Mouse (Mus musculus): ENCODE results near the gene Uncx.

The Uncx gene

GRCm38 (mm10) chr5:139543214-139543613 lies at the start of gene Uncx:
Gene Uncx (plus strand): TSS chr5:139543494.
- peak; percentile 25 for DNase-seq (ENCODE audit: low read depth, low spot score)

DNA sequence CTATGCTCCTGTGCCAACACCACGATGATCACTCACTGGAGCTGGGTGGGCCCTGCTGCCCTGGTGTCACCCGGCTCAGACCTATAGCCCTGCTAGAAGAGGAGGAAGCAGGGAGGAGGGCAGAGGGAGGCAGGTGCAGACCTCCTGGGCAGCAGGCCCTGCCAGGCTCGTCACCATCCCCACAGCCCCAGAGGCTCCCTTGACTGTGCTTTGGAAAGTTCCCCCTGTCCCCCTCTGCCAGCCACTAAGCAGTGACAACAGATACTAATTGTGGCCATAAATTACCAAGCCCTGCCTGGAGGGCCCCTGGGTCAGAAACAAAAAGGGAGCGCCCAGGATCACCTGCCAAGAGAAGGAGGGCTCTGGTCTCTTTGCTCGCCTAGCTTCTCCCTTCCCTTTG lies 49.6 kb upstream of the Uncx start:
- no peak for DNase-seq (ENCODE audit: low read depth, low spot score)

- peak; percentile 35 for DNase-seq (ENCODE audit: low read depth, low spot score)
Measured at GRCm38 (mm10) chr5:139495019-139495669, 48.1 kb upstream of the Uncx start.

- peak; percentile 45 for DNase-seq (ENCODE audit: low read depth, low spot score)
Measured at GRCm38 (mm10) chr5:139496939-139497338, 46.4 kb upstream of the Uncx start.

DNA sequence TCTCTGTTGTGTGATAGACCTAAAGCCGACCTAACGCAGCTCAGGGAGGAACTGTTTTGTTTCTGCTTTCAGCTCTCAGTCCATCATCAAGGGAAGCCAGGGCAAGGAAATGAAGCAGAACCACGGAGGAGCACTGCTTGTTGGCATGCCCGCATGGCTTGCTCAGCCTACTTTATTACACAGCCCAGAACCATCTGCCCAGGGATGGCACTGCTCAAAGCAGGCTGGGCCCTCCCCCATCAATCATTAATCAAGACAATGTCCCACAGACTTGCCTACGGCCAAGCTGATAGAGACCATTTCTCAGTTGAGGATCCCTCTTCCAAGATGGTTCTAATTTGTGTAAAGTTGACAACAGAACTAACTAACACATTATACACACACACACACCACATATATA lies 44.5 kb upstream of the Uncx start:
- DNase-seq (ENCODE audit: low read depth, low spot score) = no peak

DNA sequence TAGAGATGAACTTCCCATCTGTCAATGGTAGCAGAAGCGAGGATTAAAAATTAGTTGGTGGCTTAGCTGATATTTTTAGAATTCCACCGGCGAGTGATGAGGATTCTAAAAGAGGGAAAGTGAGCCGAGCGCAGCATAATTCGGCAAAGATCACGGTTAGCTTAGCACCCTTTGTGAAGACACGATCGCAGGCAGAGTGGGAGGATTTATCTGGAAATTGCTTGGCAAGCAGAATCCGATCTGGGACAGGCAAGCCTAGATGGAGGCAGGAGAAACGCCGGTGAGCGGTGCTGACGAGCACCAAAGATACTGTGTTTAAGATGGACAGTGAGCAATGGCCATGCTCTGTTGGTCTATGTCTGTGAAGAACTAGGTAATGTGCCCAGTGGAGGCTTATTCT lies 41.0 kb upstream of the Uncx start:
- DNase-seq (ENCODE audit: low read depth, low spot score) = no peak

- DNase-seq (ENCODE audit: low read depth, low spot score) = peak; percentile 88
Measured at GRCm38 (mm10) chr5:139505073-139505606, 38.2 kb upstream of the Uncx start.

DNA sequence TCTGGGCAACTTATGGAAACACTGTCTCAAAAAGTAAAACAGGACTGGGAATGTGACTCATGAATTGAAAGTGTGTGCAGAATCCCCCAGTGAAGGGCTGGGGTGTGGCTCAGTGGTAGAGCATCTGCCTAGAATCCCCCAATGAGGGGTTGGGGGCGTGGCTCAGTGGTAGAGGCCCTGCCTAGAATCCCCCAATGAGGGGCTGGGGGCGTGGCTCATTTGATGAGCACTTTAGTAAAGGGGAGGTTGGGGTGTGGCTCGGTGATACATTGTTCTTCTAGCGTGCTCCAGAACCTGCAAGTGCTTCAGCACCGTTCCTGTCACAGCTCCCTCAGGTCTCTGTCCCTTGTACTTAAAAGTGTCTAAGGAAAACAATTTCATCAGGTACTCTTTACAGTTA lies 37.1 kb upstream of the Uncx start:
- peak; percentile 90 for DNase-seq (ENCODE audit: low read depth, low spot score)

- DNase-seq (ENCODE audit: low read depth, low spot score) = peak; percentile 69
Measured at GRCm38 (mm10) chr5:139510682-139511366, 32.5 kb upstream of the Uncx start.

DNA sequence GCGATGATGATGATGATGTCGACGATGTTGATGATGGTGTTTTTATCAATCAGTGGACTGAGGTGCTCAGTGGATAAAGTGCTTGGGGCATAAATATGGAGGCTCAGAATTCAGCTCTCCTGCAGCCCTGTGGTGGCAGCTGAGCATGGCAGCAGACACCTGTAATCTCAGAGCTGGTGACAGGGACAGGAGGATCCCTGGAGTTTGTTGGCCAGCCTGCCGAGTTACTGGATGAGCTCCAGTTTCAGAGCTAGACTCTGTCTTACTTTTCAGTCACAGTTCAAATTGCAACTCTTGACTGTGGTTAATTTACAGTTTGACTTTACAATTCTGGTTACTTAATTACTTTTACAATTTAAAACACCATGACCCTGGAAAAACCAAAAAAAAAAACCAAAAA lies 31.1 kb upstream of the Uncx start:
- no peak for DNase-seq (ENCODE audit: low read depth, low spot score)

DNA sequence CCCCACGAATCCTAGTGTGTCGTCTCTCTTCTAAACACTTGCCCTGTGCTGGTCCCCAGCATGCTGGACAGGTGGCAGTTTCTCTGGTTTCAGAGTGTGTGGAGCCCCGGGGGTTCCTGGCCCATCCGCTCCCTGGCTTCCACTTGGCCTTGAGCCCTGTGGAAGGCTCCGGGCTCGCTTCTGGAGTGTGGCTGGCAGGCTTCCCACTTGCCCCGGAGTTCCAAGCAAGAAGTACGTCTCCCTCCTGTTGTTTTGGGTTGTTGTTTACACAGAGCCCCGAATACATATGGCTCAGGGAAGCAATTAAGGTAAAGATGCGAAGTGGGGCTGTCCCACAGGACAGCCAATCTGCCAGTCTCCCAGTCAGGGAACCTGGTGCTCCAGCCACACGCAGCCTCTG lies 27.0 kb upstream of the Uncx start:
- DNase-seq (ENCODE audit: low read depth, low spot score) = no peak

GRCm38 (mm10) chr5:139520069-139520834 lies 23.0 kb upstream of the Uncx start:
- no peak for DNase-seq (ENCODE audit: low read depth, low spot score)

DNA sequence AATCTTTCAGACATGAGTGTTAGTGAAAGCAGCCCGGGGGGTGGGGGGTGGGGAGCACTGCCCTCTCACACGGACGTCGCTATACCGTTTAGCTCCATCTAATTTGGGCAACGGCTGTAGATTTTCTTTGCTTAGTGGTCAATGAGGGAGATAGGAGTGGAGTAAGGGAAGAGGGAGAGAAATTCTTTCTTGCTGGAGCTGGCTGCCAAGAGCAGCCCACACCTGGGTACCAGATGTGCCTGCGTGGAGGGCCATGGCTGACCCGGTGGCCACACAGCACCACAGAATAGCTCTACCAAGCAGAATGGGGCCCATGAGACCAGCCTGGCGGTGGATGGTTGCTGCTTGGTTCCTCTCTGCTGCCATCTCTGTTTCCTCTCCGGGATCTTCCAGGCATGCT lies 21.3 kb upstream of the Uncx start:
- DNase-seq (ENCODE audit: low read depth, low spot score) = no peak

DNA sequence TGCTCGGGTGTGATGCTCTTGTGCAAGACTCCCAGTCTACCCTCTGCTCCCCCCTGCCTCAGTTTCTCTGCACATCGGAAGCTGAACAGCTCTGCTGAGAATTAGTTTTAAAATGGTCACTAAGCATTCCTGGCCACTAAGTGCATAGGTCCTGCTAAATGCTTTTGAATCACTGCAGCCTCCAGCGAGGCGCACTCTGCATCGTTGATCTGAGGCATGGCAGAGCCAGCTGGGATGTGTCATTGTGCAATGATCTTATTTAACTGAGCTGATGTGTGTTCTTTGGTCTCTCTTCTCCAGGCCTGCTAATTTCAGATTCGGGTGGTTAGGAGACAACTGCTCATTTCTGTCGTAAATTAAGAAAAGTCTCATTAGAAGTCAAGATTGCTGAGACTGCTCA lies 14.4 kb upstream of the Uncx start:
- DNase-seq (ENCODE audit: low read depth, low spot score) = no peak

DNA sequence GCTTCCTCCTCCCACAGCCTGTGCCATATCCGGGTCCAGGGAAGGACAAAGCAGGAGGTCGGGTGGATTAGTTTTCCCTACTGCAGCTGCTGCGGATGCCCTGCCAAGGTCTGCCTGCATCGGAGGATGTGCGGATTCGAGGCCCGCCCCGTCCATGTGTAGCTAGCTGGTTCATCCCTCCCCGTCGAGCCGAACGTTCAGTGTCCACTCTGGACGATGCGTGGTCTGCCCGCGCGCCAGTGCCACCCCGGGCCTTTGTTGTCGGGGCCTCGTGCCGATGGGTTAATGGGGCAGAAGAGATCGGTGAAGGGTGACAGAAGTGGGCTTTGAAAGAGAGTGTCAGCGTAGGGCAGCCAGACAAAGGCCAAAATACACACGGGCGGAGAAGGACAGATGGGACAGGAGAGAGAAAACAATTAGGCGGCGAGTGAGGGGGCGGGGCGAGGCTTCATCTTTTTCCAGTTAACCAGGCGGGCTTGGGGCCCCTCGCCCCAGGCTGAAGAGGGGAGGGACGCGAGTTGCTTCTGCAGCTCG lies 7.8 kb upstream of the Uncx start:
- no peak for DNase-seq (ENCODE audit: low read depth, low spot score)

DNA sequence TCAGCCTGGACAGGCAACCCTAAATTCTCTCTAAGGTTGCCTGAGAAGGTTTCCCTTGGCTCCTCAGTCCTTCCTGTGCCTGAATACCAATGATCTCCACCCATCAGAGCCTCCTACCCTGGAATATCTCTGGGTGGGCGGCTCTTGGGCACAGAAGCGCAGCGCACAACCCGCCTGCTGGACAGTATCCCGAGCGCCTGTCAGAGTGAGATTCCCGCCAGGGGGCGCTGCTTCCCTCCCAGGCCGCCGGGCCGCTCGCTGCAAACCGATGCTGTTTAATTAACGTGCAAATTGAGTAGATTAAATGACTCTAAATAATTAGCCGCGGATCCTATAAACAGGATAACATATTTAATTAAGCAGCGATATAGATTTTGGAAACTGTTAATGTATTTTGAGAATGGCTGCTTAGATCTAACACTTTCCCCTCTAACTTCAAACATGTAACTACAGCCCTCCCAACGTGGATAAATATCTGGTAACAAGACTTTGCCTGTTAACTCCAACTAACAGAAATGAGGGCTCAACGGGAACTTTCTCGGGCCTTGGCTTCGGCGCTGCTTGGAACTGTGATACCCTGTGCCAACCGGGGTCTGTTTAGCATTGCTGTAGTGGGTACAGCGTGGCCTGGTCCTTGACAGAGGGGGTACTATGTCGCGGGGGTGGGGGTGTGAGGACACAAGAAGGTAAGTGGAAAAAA lies 6.9 kb upstream of the Uncx start:
- peak; percentile 71 for DNase-seq (ENCODE audit: low read depth, low spot score)

- DNase-seq (ENCODE audit: low read depth, low spot score) = no peak
Measured at GRCm38 (mm10) chr5:139536911-139537738, 6.2 kb upstream of the Uncx start.

GRCm38 (mm10) chr5:139537739-139538135 lies 5.6 kb upstream of the Uncx start:
- no peak for DNase-seq (ENCODE audit: low read depth, low spot score)

GRCm38 (mm10) chr5:139541151-139542042 lies 1.9 kb upstream of the Uncx start:
- DNase-seq (ENCODE audit: low read depth, low spot score) = peak; percentile 48

DNA sequence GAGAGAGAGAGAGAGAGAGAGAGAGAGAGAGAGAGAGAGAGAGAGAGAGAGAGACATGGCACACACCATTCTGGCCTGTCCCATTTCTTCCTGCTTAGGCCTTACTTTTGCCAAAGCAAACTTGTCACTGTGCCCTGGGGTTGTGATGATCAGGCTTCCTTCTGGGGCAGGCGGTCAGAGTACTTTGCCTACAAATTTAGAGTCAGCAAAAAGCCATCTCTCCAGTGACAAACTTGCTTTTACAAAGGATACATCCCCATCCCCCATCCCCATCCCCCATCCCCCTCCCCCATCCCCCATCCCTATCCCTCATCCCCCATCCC lies 1.3 kb upstream of the Uncx start:
- no peak for DNase-seq (ENCODE audit: low read depth, low spot score)
